Mouse (Mus musculus) WW6 (cell line): Measurements from ENCODE around the gene Dsp.
A peak's percentile ranks its signal among the peaks of the same experiment; 100 is the strongest.

Source experiments
- DNase-seq: peaks from one replicate; pipeline ENCODE4 v3.0.0-alpha.2; 2013; ENCODE audit warnings: low read depth, low spot score

Gene Dsp

DNA sequence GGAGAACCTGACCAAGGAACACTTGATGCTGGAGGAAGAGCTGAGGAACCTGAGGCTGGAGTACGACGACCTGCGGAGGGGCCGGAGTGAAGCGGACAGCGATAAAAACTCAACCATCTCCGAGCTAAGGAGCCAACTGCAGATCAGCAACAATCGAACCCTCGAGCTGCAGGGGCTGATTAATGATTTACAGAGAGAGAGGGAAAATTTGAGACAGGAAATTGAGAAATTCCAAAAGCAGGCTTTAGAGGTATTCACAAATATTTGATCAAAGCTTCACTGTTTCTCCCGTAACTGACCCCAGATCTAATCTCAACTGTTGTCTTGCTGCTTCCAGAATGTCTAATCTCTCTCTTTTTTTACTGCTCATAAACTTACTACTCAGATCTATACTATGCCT lies 42.3 kb downstream of the Dsp start:
- DNase-seq, result no peak

- DNase-seq, result no peak
These were observed 50.3 kb downstream of the Dsp start for GRCm38 (mm10) chr13:38201413-38201812.

DNA sequence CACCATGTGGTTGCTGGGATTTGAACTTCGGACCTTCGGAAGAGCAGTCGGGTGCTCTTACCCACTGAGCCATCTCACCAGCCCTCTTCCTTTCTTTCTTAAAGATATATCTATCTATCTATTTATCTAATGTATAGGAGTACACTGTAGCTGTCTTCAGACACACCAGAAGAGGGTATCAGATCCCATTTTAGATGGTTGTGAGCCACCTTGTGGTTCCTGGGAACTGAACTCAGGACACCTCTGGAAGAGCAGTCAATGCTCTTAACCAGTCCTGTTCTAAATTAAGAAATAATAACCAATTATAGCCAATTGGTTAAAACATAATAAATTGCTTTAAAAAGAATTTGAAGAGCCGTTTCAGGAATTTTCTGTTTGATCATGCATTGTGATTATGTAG lies 53.1 kb downstream of the Dsp start:
- no peak for DNase-seq

DNA sequence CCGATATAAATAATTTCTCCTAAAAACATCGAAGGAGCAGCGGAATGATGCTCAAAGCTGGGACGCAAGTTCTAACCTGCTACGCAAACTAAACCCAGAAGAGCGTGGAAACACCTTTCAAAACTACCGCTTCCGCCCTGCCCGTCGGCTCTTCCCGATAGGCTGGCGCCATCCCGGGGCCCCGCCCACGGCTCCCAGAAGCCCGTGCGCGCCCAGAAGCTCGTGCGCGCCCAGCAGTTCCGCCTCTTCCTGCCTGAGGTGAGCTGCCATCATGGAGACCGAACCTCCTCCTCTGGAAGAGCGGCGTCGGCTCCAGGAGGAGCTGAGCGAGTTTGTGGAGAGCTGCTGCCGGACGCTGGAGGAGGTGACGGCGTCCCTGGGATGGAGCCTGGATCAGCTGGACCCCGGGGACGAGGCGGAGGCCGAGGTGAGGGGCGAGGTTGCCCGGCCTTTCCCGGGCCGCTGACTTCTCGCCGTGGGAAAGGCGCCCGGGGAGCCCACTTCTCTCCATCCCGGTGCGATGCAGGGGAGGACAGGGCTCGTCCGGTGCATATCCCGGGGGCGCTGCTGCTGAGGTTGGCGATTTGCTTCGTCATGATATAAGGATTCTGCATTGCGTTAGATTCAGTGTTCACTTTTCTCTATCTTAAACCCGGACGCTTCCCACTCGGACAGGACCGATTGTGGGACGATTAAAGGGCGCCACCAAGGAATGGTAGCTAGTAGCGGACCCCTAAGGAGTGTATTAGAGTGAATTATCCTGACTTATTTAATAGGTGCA lies 53.8 kb downstream of the Dsp start, which contains the start of gene Snrnp48:
Gene Snrnp48, plus strand, starts transcription at position 237 of the 781 bp plus-strand sequence.
- peak; percentile 82 for DNase-seq

- DNase-seq, result no peak
These were observed 60.0 kb downstream of the Dsp start for GRCm38 (mm10) chr13:38211122-38211521.

GRCm38 (mm10) chr13:38218686-38219085 lies 67.6 kb downstream of the Dsp start:
- DNase-seq, result no peak

GRCm38 (mm10) chr13:38220331-38220730 lies 69.2 kb downstream of the Dsp start:
- no peak for DNase-seq

DNA sequence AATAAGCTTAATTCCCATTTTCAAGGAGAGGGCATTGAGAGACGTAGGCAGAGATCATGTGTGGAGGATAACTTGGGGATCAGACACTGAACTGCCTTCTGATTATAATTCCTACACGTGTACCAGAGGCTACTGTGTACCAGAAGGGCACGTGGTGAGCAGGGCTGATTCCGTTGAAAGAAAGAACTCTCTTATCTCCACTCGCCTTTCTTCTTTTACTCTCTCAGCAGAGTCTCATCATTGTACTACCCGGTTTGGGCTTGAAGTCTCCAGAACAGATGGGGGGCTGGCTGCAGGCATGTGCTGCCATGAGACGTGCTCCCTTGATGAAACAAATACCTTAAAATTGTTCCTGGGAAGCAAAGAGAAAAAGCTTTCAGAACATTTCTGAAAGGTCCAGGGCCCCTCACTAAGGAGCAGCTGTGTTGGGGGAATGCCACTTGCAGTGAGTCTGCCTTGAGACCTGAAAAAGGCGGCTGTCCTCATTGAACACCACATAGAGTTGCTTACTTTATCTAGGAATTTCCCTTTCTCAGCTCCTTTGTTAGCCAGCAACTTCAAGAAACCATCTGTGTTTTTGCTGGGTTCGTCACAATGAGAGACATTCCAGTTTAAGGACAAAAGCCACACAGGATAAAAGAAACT lies 79.2 kb downstream of the Dsp start:
- DNase-seq, result no peak

GRCm38 (mm10) chr13:38232411-38232810 lies 81.3 kb downstream of the Dsp start:
- DNase-seq, result no peak

GRCm38 (mm10) chr13:38232856-38233625 lies 81.9 kb downstream of the Dsp start:
- no peak for DNase-seq

- DNase-seq, result no peak
These were observed 83.6 kb downstream of the Dsp start for GRCm38 (mm10) chr13:38234651-38235050.

DNA sequence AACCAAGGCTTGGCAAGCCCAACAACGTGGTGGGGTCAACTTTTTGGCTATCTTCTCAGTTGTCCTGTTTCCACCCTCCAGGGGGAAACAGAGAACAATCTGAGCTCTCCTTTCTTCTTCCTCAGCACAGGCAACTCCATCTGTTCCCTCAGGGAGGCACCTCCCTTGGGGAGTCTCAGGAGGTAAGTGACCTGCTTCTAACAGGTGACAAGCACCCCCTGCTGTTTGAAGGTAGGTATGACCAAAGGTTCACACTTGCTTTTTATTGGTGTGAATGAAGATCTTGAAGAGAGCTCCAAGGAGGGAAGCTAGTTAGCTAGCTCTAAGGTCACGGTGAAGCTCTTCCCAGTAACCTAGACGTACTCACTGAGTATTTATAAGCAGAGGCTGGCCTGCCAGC lies 84.3 kb downstream of the Dsp start:
- peak; percentile 29 for DNase-seq

DNA sequence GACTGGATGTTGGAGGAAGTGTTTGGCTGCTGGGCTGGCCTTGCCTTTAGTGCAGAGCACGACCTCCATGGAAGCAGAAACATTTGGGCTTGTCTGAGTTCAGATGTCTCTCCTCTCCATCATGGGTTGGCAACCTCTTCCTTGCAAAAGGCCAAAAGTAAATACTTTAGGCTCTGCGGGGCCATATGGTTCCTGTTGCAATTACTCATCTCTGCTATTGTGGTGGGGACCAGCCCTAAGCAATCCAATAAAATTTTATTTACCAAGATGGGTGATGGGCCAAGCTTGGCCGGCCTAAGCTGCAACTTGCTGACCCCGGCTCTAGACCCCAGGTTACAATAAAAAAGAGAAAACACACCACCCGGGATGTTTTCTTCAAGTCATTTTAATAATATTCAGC lies 97.1 kb downstream of the Dsp start:
- DNase-seq, result no peak
